Mouse (Mus musculus): ENCODE results near the gene Gm4981. TPM values are rescaled to one million over a fixed set of nuclear protein-coding genes. Genes with fewer than 3 reads are reported as not detected.

Gene Gm4981
- polyA plus RNA-seq, 1 experiment = not detected

GRCm38 (mm10) chr10:58211213-58211612, 25.3 kb downstream of the Gm4981 start:
- Histone ChIP-seq H3ac (ENCODE audit: control insufficient read depth, insufficient read length, low read depth) (no peak overlapping the region), H3K79me2 (ENCODE audit: control insufficient read depth, insufficient read depth) (no peaks in the 10 kb centered on the region), H3K79me3 (ENCODE audit: low read depth) (no peaks in the 10 kb centered on the region), H3K27me3 (ENCODE audit: control insufficient read depth, insufficient read depth, insufficient read length) (peaks cover 3% of the 10 kb centered on the region), H3K36me3 (ENCODE audit: control insufficient read depth, insufficient read depth) (no peaks in the 10 kb centered on the region), H3K4me3 (ENCODE audit: insufficient read depth, poor library complexity, severe bottlenecking) (no peak overlapping the region)
- TF ChIP-seq MYOD1 (IDR thresholded peaks at IDR 0.05; ENCODE audit: control insufficient read depth, insufficient read length, low read depth) (no peak), FOSL1 (IDR thresholded peaks at IDR 0.05; ENCODE audit: insufficient read depth, low read length, poor library complexity, severe bottlenecking) (no peak), USF1 (IDR thresholded peaks at IDR 0.05; ENCODE audit: low read depth) (no peak), MYOG (IDR thresholded peaks at IDR 0.05; ENCODE audit: control insufficient read depth, extremely low read depth, insufficient read length) (no peak), CTCF (IDR thresholded peaks at IDR 0.05; ENCODE audit: control insufficient read depth, insufficient read depth, insufficient read length) (no peak), CEBPB (IDR thresholded peaks at IDR 0.05; ENCODE audit: low read depth) (no peak), MAX (IDR thresholded peaks at IDR 0.05) (no peak)

- peaks cover 3% of the 10 kb centered on the region for H3K27me3 ChIP-seq (ENCODE audit: control insufficient read depth, insufficient read depth, insufficient read length)
- no peaks in the 10 kb centered on the region for H3K79me2 ChIP-seq (ENCODE audit: control insufficient read depth, insufficient read depth)
- no peaks in the 10 kb centered on the region for H3K36me3 ChIP-seq (ENCODE audit: control insufficient read depth, insufficient read depth)
- no peak overlapping the region for H3K4me3 ChIP-seq (ENCODE audit: insufficient read depth, poor library complexity, severe bottlenecking)
- H3ac ChIP-seq (ENCODE audit: control insufficient read depth, insufficient read length, low read depth) = no peak overlapping the region
- H3K79me3 ChIP-seq (ENCODE audit: low read depth) = no peaks in the 10 kb centered on the region
- TF ChIP-seq MYOG (IDR thresholded peaks at IDR 0.05; ENCODE audit: control insufficient read depth, extremely low read depth, insufficient read length) = no peak
- TF ChIP-seq FOSL1 (IDR thresholded peaks at IDR 0.05; ENCODE audit: insufficient read depth, low read length, poor library complexity, severe bottlenecking) = no peak
Observed at GRCm38 (mm10) chr10:58210514-58210913, 26.0 kb downstream of the Gm4981 start.

- Histone ChIP-seq H3K36me3 (ENCODE audit: control insufficient read depth, insufficient read depth) (no peaks in the 10 kb centered on the region), H3K4me3 (ENCODE audit: insufficient read depth, poor library complexity, severe bottlenecking) (no peak overlapping the region), H3K79me3 (ENCODE audit: low read depth) (no peaks in the 10 kb centered on the region), H3ac (ENCODE audit: control insufficient read depth, insufficient read length, low read depth) (no peak overlapping the region), H3K27me3 (ENCODE audit: control insufficient read depth, insufficient read depth, insufficient read length) (peaks cover 3% of the 10 kb centered on the region), H3K79me2 (ENCODE audit: control insufficient read depth, insufficient read depth) (no peaks in the 10 kb centered on the region)
- TF ChIP-seq CTCF (IDR thresholded peaks at IDR 0.05; ENCODE audit: control insufficient read depth, insufficient read depth, insufficient read length) (no peak), FOSL1 (IDR thresholded peaks at IDR 0.05; ENCODE audit: insufficient read depth, low read length, poor library complexity, severe bottlenecking) (no peak), MAX (IDR thresholded peaks at IDR 0.05) (no peak), CEBPB (IDR thresholded peaks at IDR 0.05; ENCODE audit: low read depth) (no peak), MYOG (IDR thresholded peaks at IDR 0.05; ENCODE audit: control insufficient read depth, extremely low read depth, insufficient read length) (no peak), USF1 (IDR thresholded peaks at IDR 0.05; ENCODE audit: low read depth) (no peak)
Observed at GRCm38 (mm10) chr10:58209710-58210467, 26.6 kb downstream of the Gm4981 start.

- no peak overlapping the region for H3ac ChIP-seq (ENCODE audit: control insufficient read depth, insufficient read length, low read depth)
- TF ChIP-seq CTCF (IDR thresholded peaks at IDR 0.05; ENCODE audit: control insufficient read depth, insufficient read depth, insufficient read length) = no peak
- no peak for TF ChIP-seq FOSL1 (IDR thresholded peaks at IDR 0.05; ENCODE audit: insufficient read depth, low read length, poor library complexity, severe bottlenecking)
- no peak for TF ChIP-seq MAX (IDR thresholded peaks at IDR 0.05)
- H3K27me3 ChIP-seq (ENCODE audit: control insufficient read depth, insufficient read depth, insufficient read length) = no peaks in the 10 kb centered on the region
- no peak overlapping the region for H3K4me3 ChIP-seq (ENCODE audit: insufficient read depth, poor library complexity, severe bottlenecking)
- H3K36me3 ChIP-seq (ENCODE audit: control insufficient read depth, insufficient read depth) = no peaks in the 10 kb centered on the region
- H3K79me2 ChIP-seq (ENCODE audit: control insufficient read depth, insufficient read depth) = no peaks in the 10 kb centered on the region
- H3K79me3 ChIP-seq (ENCODE audit: low read depth) = no peaks in the 10 kb centered on the region
Observed at GRCm38 (mm10) chr10:58206639-58207404, 29.7 kb downstream of the Gm4981 start.

GRCm38 (mm10) chr10:58205986-58206385, 30.5 kb downstream of the Gm4981 start:
- no peak for TF ChIP-seq CEBPB (IDR thresholded peaks at IDR 0.05; ENCODE audit: low read depth)
- TF ChIP-seq USF1 (IDR thresholded peaks at IDR 0.05; ENCODE audit: low read depth) = no peak
- no peak for TF ChIP-seq CTCF (IDR thresholded peaks at IDR 0.05; ENCODE audit: control insufficient read depth, insufficient read depth, insufficient read length)
- TF ChIP-seq FOSL1 (IDR thresholded peaks at IDR 0.05; ENCODE audit: insufficient read depth, low read length, poor library complexity, severe bottlenecking) = no peak
- TF ChIP-seq MYOD1 (IDR thresholded peaks at IDR 0.05; ENCODE audit: control insufficient read depth, insufficient read length, low read depth) = no peak
- Histone ChIP-seq H3K4me3 (ENCODE audit: insufficient read depth, poor library complexity, severe bottlenecking) (no peak overlapping the region), H3K79me3 (ENCODE audit: low read depth) (no peaks in the 10 kb centered on the region), H3K79me2 (ENCODE audit: control insufficient read depth, insufficient read depth) (no peaks in the 10 kb centered on the region), H3K27me3 (ENCODE audit: control insufficient read depth, insufficient read depth, insufficient read length) (no peaks in the 10 kb centered on the region), H3K36me3 (ENCODE audit: control insufficient read depth, insufficient read depth) (no peaks in the 10 kb centered on the region), H3ac (ENCODE audit: control insufficient read depth, insufficient read length, low read depth) (no peak overlapping the region)

Other genes starting within 250 kb of the Gm4981 start
- gene AW822073, start 11.8 kb downstream of the Gm4981 start, polyA plus RNA-seq (2012; fragmentation: generic; extraction: Trizol) = not detected
- gene Duxf3, start 4.0 kb downstream of the Gm4981 start, polyA plus RNA-seq (2012; fragmentation: generic; extraction: Trizol) = not detected
- 4.1 TPM for gene Gcc2, start 18.8 kb upstream of the Gm4981 start, polyA plus RNA-seq (2012; fragmentation: generic; extraction: Trizol)
- 20.9 TPM for gene Lims1, start 86.8 kb upstream of the Gm4981 start, polyA plus RNA-seq (2012; fragmentation: generic; extraction: Trizol)
- gene Ranbp2, start 210.2 kb upstream of the Gm4981 start, polyA plus RNA-seq (2012; fragmentation: generic; extraction: Trizol) = 8.4 TPM

Data from C2C12 (cell line).